Mouse (Mus musculus) neural tube, embryonic 12.5 days (tissue): ENCODE data around the gene Olfr572. TPM values are rescaled to one million over a fixed set of nuclear protein-coding genes. Genes with fewer than 3 reads are reported as not detected.

Experiments used
- ATAC-seq: fragments of 200-750 bp; cut with Nextera tagmentation; 2 replicates; pipeline ENCODE4 v1.8.0; 2017; ENCODE audit warnings: low read depth, mild to moderate bottlenecking, moderate TSS enrichment, moderate library complexity; ENCODE audit not compliant: low FRiP score
- H3K27ac ChIP-seq: fragments of 300-500 bp; sonication (generic); 2 replicates; pipeline ENCODE4 v1.5.1; 2016
- H3K27me3 ChIP-seq: fragments of 300-500 bp; sonication (generic); replicated peaks from 2 replicates; pipeline ENCODE4 v1.6.1; 2016; ENCODE audit warnings: mild to moderate bottlenecking
- H3K36me3 ChIP-seq: fragments of 300-500 bp; sonication (generic); 2 replicates; pipeline ENCODE4 v1.6.1; 2016; ENCODE audit warnings: mild to moderate bottlenecking
- H3K4me1 ChIP-seq: fragments of 300-500 bp; sonication (generic); 2 replicates; pipeline ENCODE4 v1.6.1; 2016
- H3K4me2 ChIP-seq: fragments of 300-500 bp; sonication (generic); replicated peaks from 2 replicates; pipeline ENCODE4 v1.6.1; 2016; ENCODE audit warnings: mild to moderate bottlenecking
- H3K4me3 ChIP-seq: fragments of 300-500 bp; sonication (generic); 2 replicates; pipeline ENCODE4 v1.5.1; 2016
- H3K9ac ChIP-seq: fragments of 300-500 bp; sonication (generic); 2 replicates; pipeline ENCODE4 v1.6.1; 2016; ENCODE audit warnings: mild to moderate bottlenecking
- H3K9me3 ChIP-seq: fragments of 300-500 bp; sonication (generic); 2 replicates; pipeline ENCODE4 v1.6.1; 2016; ENCODE audit warnings: mild to moderate bottlenecking
- WGBS: fragments of 180-500 bp; shearing (Covaris S2); methylation state at CpG from one replicate; pipeline ENCODE4 v1.1.7; 2016; 5-methylcytosine and 5-hydroxymethylcytosine counted together
- polyA plus RNA-seq: library from polyadenylated mRNA; unstranded; fragments of >200 nt; fragmentation: Nextera tagmentation; extraction: Ambion mirVana; gene quantifications from 2 replicates; pipeline ENCODE4 v1.2.1, GENCODE M21; 2016

Gene Olfr572
- polyA plus RNA-seq, 1 experiment from 2014 or later: not detected

DNA sequence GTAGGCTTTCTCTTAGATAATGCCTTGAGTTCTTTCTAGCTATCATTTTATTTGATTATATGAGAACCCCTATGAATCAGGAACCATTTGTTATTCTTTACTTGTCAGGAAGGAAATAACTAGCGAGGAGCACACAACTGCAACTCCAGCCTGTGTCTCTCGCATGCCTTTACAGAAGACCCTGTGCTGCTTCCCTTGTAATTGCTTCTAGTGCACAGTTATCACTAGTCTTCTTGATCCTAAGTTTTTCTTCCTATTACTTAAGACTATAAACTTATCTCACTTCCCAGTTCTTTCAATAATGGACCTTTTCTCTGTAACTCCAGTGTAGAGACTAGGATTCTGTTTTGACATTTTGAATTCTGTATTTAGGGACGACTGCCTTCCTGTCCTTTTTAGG, 33.9 kb downstream of the Olfr572 start:
- Histone ChIP-seq H3K9ac (no peak overlapping the region), H3K4me1 (no peaks in the 10 kb centered on the region), H3K4me2 (no peak overlapping the region), H3K27ac (no peak overlapping the region), H3K36me3 (no peaks in the 10 kb centered on the region), H3K4me3 (no peak overlapping the region), H3K27me3 (no peaks in the 10 kb centered on the region), H3K9me3 (no peaks in the 10 kb centered on the region)
- 78% methylated on average over 3 of the region's 3 CpGs for whole genome bisulfite sequencing
- ATAC-seq: no peak

GRCm38 (mm10) chr7:102958593-102958992, 34.4 kb downstream of the Olfr572 start, which contains the start of gene Olfr575:
Gene Olfr575, minus strand, starts transcription at chr7:102958775.
- no peak for ATAC-seq
- no peaks in the 10 kb centered on the region for H3K27me3 ChIP-seq
- H3K4me2 ChIP-seq: no peak within 1 kb of the TSS
- H3K9ac ChIP-seq: no peak within 1 kb of the TSS
- WGBS: 75% methylated on average over 1 of the region's 1 CpGs
- no peak within 1 kb of the TSS for H3K27ac ChIP-seq
- H3K4me1 ChIP-seq: no peaks in the 10 kb centered on the region
- no peaks in the 10 kb centered on the region for H3K36me3 ChIP-seq
- no peaks in the 10 kb centered on the region for H3K9me3 ChIP-seq
- H3K4me3 ChIP-seq: no peak within 1 kb of the TSS

DNA sequence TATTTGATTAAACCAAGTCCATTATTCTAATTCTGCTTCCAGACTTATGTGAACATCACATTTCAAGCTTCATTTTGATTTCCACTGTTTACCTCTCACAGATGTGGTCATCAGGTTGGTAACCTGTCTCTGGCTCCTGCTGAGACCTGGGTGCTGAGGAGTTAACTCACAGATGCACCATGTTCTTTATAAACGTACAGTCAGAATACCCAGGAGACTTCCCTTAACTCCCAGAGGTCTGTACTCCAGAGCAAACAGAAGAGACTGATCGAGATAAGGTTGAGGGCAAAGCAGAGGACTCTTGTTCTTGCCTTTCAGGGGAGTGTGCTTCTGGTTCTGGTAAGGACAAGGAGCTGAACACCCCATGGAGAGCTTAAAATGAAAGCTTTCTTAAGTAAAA, 38.2 kb downstream of the Olfr572 start, which contains the start of gene Olfr576:
Gene Olfr576 (plus strand): TSS at position 301 of the 400 bp plus-strand sequence.
- ATAC-seq: no peak
- Histone ChIP-seq H3K27me3 (no peaks in the 10 kb centered on the region), H3K9me3 (no peaks in the 10 kb centered on the region), H3K4me2 (no peak within 1 kb of the TSS), H3K4me1 (no peaks in the 10 kb centered on the region), H3K27ac (no peak within 1 kb of the TSS), H3K36me3 (no peaks in the 10 kb centered on the region), H3K4me3 (no peak within 1 kb of the TSS), H3K9ac (no peak within 1 kb of the TSS)
- 64% methylated on average over 2 of the region's 2 CpGs for WGBS

- no peak overlapping the region for H3K27ac ChIP-seq
- H3K9ac ChIP-seq: no peak overlapping the region
- H3K4me1 ChIP-seq: no peaks in the 10 kb centered on the region
- H3K4me3 ChIP-seq: no peak overlapping the region
- no peak overlapping the region for H3K4me2 ChIP-seq
- ATAC-seq: no peak
- 53% methylated on average over 1 of the region's 1 CpGs for WGBS
- no peaks in the 10 kb centered on the region for H3K27me3 ChIP-seq
- no peaks in the 10 kb centered on the region for H3K36me3 ChIP-seq
- H3K9me3 ChIP-seq: no peaks in the 10 kb centered on the region
Observed at GRCm38 (mm10) chr7:102974399-102974798, 50.2 kb downstream of the Olfr572 start.

GRCm38 (mm10) chr7:102975843-102976242, 51.6 kb downstream of the Olfr572 start, which contains the start of gene Olfr577:
Gene Olfr577, minus strand, starts transcription at chr7:102975943.
- no peak within 1 kb of the TSS for H3K9ac ChIP-seq
- no peak within 1 kb of the TSS for H3K27ac ChIP-seq
- WGBS: 85% methylated on average over 2 of the region's 2 CpGs
- ATAC-seq: no peak
- H3K9me3 ChIP-seq: no peaks in the 10 kb centered on the region
- no peaks in the 10 kb centered on the region for H3K36me3 ChIP-seq
- no peak within 1 kb of the TSS for H3K4me3 ChIP-seq
- H3K27me3 ChIP-seq: no peaks in the 10 kb centered on the region
- H3K4me1 ChIP-seq: no peaks in the 10 kb centered on the region
- no peak within 1 kb of the TSS for H3K4me2 ChIP-seq

Other genes starting within 250 kb of the Olfr572 start
- 10.8 and 12.4 TPM in 2 replicates for gene Trim68, start 237.1 kb upstream of the Olfr572 start, polyA plus RNA-seq
- not detected in 2 replicates for gene Olfr557, start 228.5 kb upstream of the Olfr572 start, polyA plus RNA-seq
- gene Olfr558, start 222.2 kb upstream of the Olfr572 start, polyA plus RNA-seq: 1.3 and 1.8 TPM in 2 replicates
- 0.08 TPM in 1 of 2 replicates, not detected in the other for gene Olfr33, start 205.3 kb upstream of the Olfr572 start, polyA plus RNA-seq
- 0.20 TPM in 1 of 2 replicates, not detected in the other for gene Olfr559, start 196.9 kb upstream of the Olfr572 start, polyA plus RNA-seq
- not detected in 2 replicates for gene Olfr560, start 165.0 kb upstream of the Olfr572 start, polyA plus RNA-seq
- gene Olfr78, start 164.9 kb upstream of the Olfr572 start, polyA plus RNA-seq: 0.19 and 0.48 TPM in 2 replicates
- gene Olfr561, start 153.2 kb upstream of the Olfr572 start, polyA plus RNA-seq: 0.13 and 0.18 TPM in 2 replicates
- gene Olfr564, start 120.9 kb upstream of the Olfr572 start, polyA plus RNA-seq: not detected in 2 replicates
- gene Olfr566, start 65.6 kb upstream of the Olfr572 start, polyA plus RNA-seq: not detected in 2 replicates
- not detected in 2 replicates for gene Olfr568, start 47.3 kb upstream of the Olfr572 start, polyA plus RNA-seq
- gene Olfr569, start 33.5 kb upstream of the Olfr572 start, polyA plus RNA-seq: not detected in 2 replicates
- not detected in 2 replicates for gene Olfr570, start 29.8 kb upstream of the Olfr572 start, polyA plus RNA-seq
- gene Olfr571, start 6.9 kb upstream of the Olfr572 start, polyA plus RNA-seq: not detected in 2 replicates
- gene Olfr573-ps1, start 18.2 kb downstream of the Olfr572 start, polyA plus RNA-seq: not detected in 2 replicates
- gene Olfr574, start 24.1 kb downstream of the Olfr572 start, polyA plus RNA-seq: not detected in 2 replicates
- gene Olfr575, start 34.4 kb downstream of the Olfr572 start, polyA plus RNA-seq: not detected in 2 replicates
- gene Olfr576, start 38.3 kb downstream of the Olfr572 start, polyA plus RNA-seq: not detected in 2 replicates
- gene Olfr577, start 51.5 kb downstream of the Olfr572 start, polyA plus RNA-seq: not detected in 2 replicates
- gene Olfr578, start 64.9 kb downstream of the Olfr572 start, polyA plus RNA-seq: not detected in 2 replicates
- gene Olfr582, start 113.6 kb downstream of the Olfr572 start, polyA plus RNA-seq: not detected in 2 replicates
- not detected in 2 replicates for gene Olfr583, start 126.9 kb downstream of the Olfr572 start, polyA plus RNA-seq
- not detected in 2 replicates for gene Olfr584, start 157.5 kb downstream of the Olfr572 start, polyA plus RNA-seq
- not detected in 2 replicates for gene Olfr585, start 173.3 kb downstream of the Olfr572 start, polyA plus RNA-seq
- gene Olfr586, start 201.2 kb downstream of the Olfr572 start, polyA plus RNA-seq: not detected in 2 replicates
- gene Olfr588-ps1, start 216.5 kb downstream of the Olfr572 start, polyA plus RNA-seq: not detected in 2 replicates
- not detected in 2 replicates for gene Olfr589, start 231.9 kb downstream of the Olfr572 start, polyA plus RNA-seq